Mouse (Mus musculus) urinary bladder, postnatal 14 days (tissue): Measurements from ENCODE around the gene Dnajc6.

Experiments used
- DNase-seq: peaks from one replicate; pipeline ENCODE4 v3.0.0; 2021; ENCODE audit warnings: low spot score

Gene Dnajc6

GRCm38 (mm10) chr4:101689241-101689640 is 192.8 kb downstream of the Dnajc6 start:
- DNase-seq, result no peak

GRCm38 (mm10) chr4:101689645-101690044 is 193.2 kb downstream of the Dnajc6 start:
- DNase-seq, result no peak
